Mouse (Mus musculus) hindbrain, embryonic 12.5 days (tissue): Measurements from ENCODE around the gene 1700001K19Rik. TPM values are rescaled to one million over a fixed set of nuclear protein-coding genes. Genes with fewer than 3 reads are reported as not detected.

Experiments used
- ATAC-seq: fragments of 200-750 bp; cut with Nextera tagmentation; 2 replicates; pipeline ENCODE4 v1.8.0; 2017; ENCODE audit warnings: moderate TSS enrichment; ENCODE audit not compliant: low FRiP score
- H3K27ac ChIP-seq: fragments of 300-500 bp; sonication (generic); 2 replicates; pipeline ENCODE4 v1.5.1; 2016; ENCODE audit warnings: mild to moderate bottlenecking
- H3K27me3 ChIP-seq: fragments of 300-500 bp; sonication (generic); 2 replicates; pipeline ENCODE4 v1.6.1; 2016; ENCODE audit warnings: mild to moderate bottlenecking
- H3K36me3 ChIP-seq: fragments of 300-500 bp; sonication (generic); 2 replicates; pipeline ENCODE4 v1.6.1; 2016; ENCODE audit warnings: mild to moderate bottlenecking
- H3K4me1 ChIP-seq: fragments of 300-500 bp; sonication (generic); 2 replicates; pipeline ENCODE4 v1.6.1; 2016
- H3K4me2 ChIP-seq: fragments of 300-500 bp; sonication (generic); replicated peaks from 2 replicates; pipeline ENCODE4 v1.6.1; 2016; ENCODE audit warnings: mild to moderate bottlenecking
- H3K4me3 ChIP-seq: fragments of 300-500 bp; sonication (generic); 2 replicates; pipeline ENCODE4 v1.5.1; 2016; ENCODE audit warnings: mild to moderate bottlenecking
- H3K9ac ChIP-seq: fragments of 300-500 bp; sonication (generic); 2 replicates; pipeline ENCODE4 v1.6.1; 2016; ENCODE audit warnings: mild to moderate bottlenecking, moderate library complexity
- H3K9me3 ChIP-seq: fragments of 300-500 bp; sonication (generic); replicated peaks from 2 replicates; pipeline ENCODE4 v1.6.1; 2016; ENCODE audit warnings: mild to moderate bottlenecking
- WGBS: fragments of 180-500 bp; shearing (Covaris S2); methylation state at CpG from one replicate; pipeline ENCODE4 v1.1.7; 2016; 5-methylcytosine and 5-hydroxymethylcytosine counted together
- microRNA-seq: library from miRNA; unstranded; fragments of <30 nt; microRNA quantifications from one replicate; pipeline ENCODE4, GENCODE M21; 2017
- polyA plus RNA-seq: library from polyadenylated mRNA; unstranded; fragments of >200 nt; fragmentation: Nextera tagmentation; extraction: Ambion mirVana; gene quantifications from 2 replicates; pipeline ENCODE4 v1.2.1, GENCODE M21; 2016

Gene 1700001K19Rik
- polyA plus RNA-seq, 1 experiment from 2014 or later, result not detected

- peaks cover 99% of the 10 kb centered on the region for H3K36me3 ChIP-seq
- no peak for ATAC-seq
- WGBS, result 95% methylated on average over 12 of the region's 12 CpGs
Observed at GRCm38 (mm10) chr12:110636293-110636692, 46.1 kb downstream of the 1700001K19Rik start.

GRCm38 (mm10) chr12:110630056-110630455 lies 52.4 kb downstream of the 1700001K19Rik start:
- Histone ChIP-seq H3K4me3 (no peak overlapping the region), H3K4me2 (no peak overlapping the region), H3K9me3 (no peaks in the 10 kb centered on the region), H3K27me3 (no peaks in the 10 kb centered on the region), H3K27ac (no peak overlapping the region), H3K9ac (no peak overlapping the region), H3K36me3 (peaks cover 100% of the 10 kb centered on the region), H3K4me1 (no peaks in the 10 kb centered on the region)
- 96% methylated on average over 11 of the region's 11 CpGs for WGBS
- ATAC-seq, result no peak

More at GRCm38 (mm10) chr12:110636293-110636692, 46.1 kb downstream of the 1700001K19Rik start:
- no peaks in the 10 kb centered on the region for H3K4me1 ChIP-seq
- H3K27ac ChIP-seq, result no peak overlapping the region
- no peak overlapping the region for H3K4me2 ChIP-seq
- H3K4me3 ChIP-seq, result no peak overlapping the region
- no peaks in the 10 kb centered on the region for H3K9me3 ChIP-seq
- no peak overlapping the region for H3K9ac ChIP-seq
- H3K27me3 ChIP-seq, result no peaks in the 10 kb centered on the region

Small RNA genes lying within 50 kb of the gene (microRNA-seq; reads per million reads assigned to microRNA genes)
- gene Gm27299, result not detected

Other genes starting within 250 kb of the 1700001K19Rik start
- gene Ppp2r5c, start 235.5 kb downstream of the 1700001K19Rik start, polyA plus RNA-seq, result 153 and 163 TPM in 2 replicates
- gene Dync1h1, start 81.2 kb downstream of the 1700001K19Rik start, polyA plus RNA-seq, result 81.7 and 96.4 TPM in 2 replicates
- 1,025 and 1,103 TPM in 2 replicates for gene Hsp90aa1, start 20.1 kb upstream of the 1700001K19Rik start, polyA plus RNA-seq
- gene Wdr20, start 55.3 kb upstream of the 1700001K19Rik start, polyA plus RNA-seq, result 31.3 and 32.9 TPM in 2 replicates
- 12.6 and 13.5 TPM in 2 replicates for gene Mok, start 158.3 kb upstream of the 1700001K19Rik start, polyA plus RNA-seq
- 6.3 and 6.9 TPM in 2 replicates for gene Zfp839, start 167.6 kb upstream of the 1700001K19Rik start, polyA plus RNA-seq
- 60.9 and 61.5 TPM in 2 replicates for gene Cinp, start 206.5 kb upstream of the 1700001K19Rik start, polyA plus RNA-seq
- 8.4 and 8.8 TPM in 2 replicates for gene Tecpr2, start 206.6 kb upstream of the 1700001K19Rik start, polyA plus RNA-seq